Mouse (Mus musculus) activated CD4-positive, CD25-positive, alpha-beta regulatory T cell, adult 4 months (primary cell): Measurements from ENCODE around the gene Izumo2. TPM values are rescaled to one million over a fixed set of nuclear protein-coding genes. Genes with fewer than 3 reads are reported as not detected.
"Not testable (repeated sequence)": the region's sequence is repeated elsewhere in the genome, so short reads cannot be mapped to it uniquely, and the experiment has no call there.

ENCODE experiments used
- ATAC-seq: one replicate; pipeline ENCODE4 v1.8.0; 2017
- polyA plus RNA-seq, 2 experiments: library from polyadenylated mRNA; unstranded; fragments of 100-300 nt; shearing (Covaris generic); gene quantifications; one replicate each; pipeline ENCODE4 v1.2.1; 2017

The Izumo2 gene
- polyA plus RNA-seq, 2 experiments from 2014 or later: not detected

- ATAC-seq: no peak
Observed at GRCm38 (mm10) chr7:44701921-44702320, 6.6 kb upstream of the Izumo2 start.

GRCm38 (mm10) chr7:44702985-44703384, 5.6 kb upstream of the Izumo2 start:
- ATAC-seq: no peak

- ATAC-seq: no peak
Observed at GRCm38 (mm10) chr7:44704363-44704762, 4.2 kb upstream of the Izumo2 start.

GRCm38 (mm10) chr7:44705086-44705485, 3.5 kb upstream of the Izumo2 start:
- ATAC-seq: no peak

GRCm38 (mm10) chr7:44706322-44706721, 2.2 kb upstream of the Izumo2 start:
- no peak for ATAC-seq

- ATAC-seq: no peak
Observed at GRCm38 (mm10) chr7:44707169-44707675, 1.3 kb upstream of the Izumo2 start.

GRCm38 (mm10) chr7:44708093-44708492, 449 bp upstream of the Izumo2 start:
- ATAC-seq: not testable (repeated sequence)

- no peak for ATAC-seq
Observed at GRCm38 (mm10) chr7:44709881-44710280, 1.3 kb downstream of the Izumo2 start.

- no peak for ATAC-seq
Observed at GRCm38 (mm10) chr7:44722058-44722457, 13.5 kb downstream of the Izumo2 start.

- no peak for ATAC-seq
Observed at GRCm38 (mm10) chr7:44724316-44724715, 15.8 kb downstream of the Izumo2 start.

- ATAC-seq: peak; percentile 73
Observed at GRCm38 (mm10) chr7:44726343-44726742, 17.8 kb downstream of the Izumo2 start.

GRCm38 (mm10) chr7:44727151-44727550, 18.6 kb downstream of the Izumo2 start:
- ATAC-seq: no peak

- ATAC-seq: no peak
Observed at GRCm38 (mm10) chr7:44728082-44728975, 19.8 kb downstream of the Izumo2 start.

- no peak for ATAC-seq
Observed at GRCm38 (mm10) chr7:44733723-44734122, 25.2 kb downstream of the Izumo2 start.

- no peak for ATAC-seq
Observed at GRCm38 (mm10) chr7:44741361-44741760, 32.8 kb downstream of the Izumo2 start.

GRCm38 (mm10) chr7:44744270-44744669, 35.7 kb downstream of the Izumo2 start:
- ATAC-seq: no peak

- peak; percentile 58 for ATAC-seq
Observed at GRCm38 (mm10) chr7:44745076-44745475, 36.5 kb downstream of the Izumo2 start.

- ATAC-seq: no peak
Observed at GRCm38 (mm10) chr7:44747115-44747514, 38.6 kb downstream of the Izumo2 start.

- ATAC-seq: peak; percentile 92
Observed at GRCm38 (mm10) chr7:44748101-44749044, 39.8 kb downstream of the Izumo2 start, which contains the start of gene Vrk3. Gene Vrk3 (plus strand): TSS chr7:44748413.

- not testable (repeated sequence) for ATAC-seq
Observed at GRCm38 (mm10) chr7:44750950-44751349, 42.4 kb downstream of the Izumo2 start, which contains the start of gene Zfp473. Gene Zfp473 (minus strand): TSS chr7:44751050.

- no peak for ATAC-seq
Observed at GRCm38 (mm10) chr7:44757164-44757563, 48.6 kb downstream of the Izumo2 start.

- ATAC-seq: no peak
Observed at GRCm38 (mm10) chr7:44760366-44760765, 51.8 kb downstream of the Izumo2 start.

GRCm38 (mm10) chr7:44768129-44768528, 59.6 kb downstream of the Izumo2 start:
- no peak for ATAC-seq
